Mouse (Mus musculus) midbrain, embryonic 16.5 days (tissue): ENCODE results near the gene Gpd1l. TPM values are rescaled to one million over a fixed set of nuclear protein-coding genes. Genes with fewer than 3 reads are reported as not detected.

Experiments
- ATAC-seq: fragments of 200-750 bp; cut with Nextera tagmentation; 2 replicates; pipeline ENCODE4 v1.8.0; 2017; ENCODE audit warnings: moderate TSS enrichment
- H3K27ac ChIP-seq: fragments of 300-500 bp; sonication (generic); 2 replicates; pipeline ENCODE4 v1.5.1; 2014; ENCODE audit warnings: mild to moderate bottlenecking, low read length, mixed read lengths
- H3K27me3 ChIP-seq: fragments of 300-500 bp; sonication (generic); 2 replicates; pipeline ENCODE4 v1.6.1; 2014; ENCODE audit warnings: low read depth, low read length, mixed read lengths; ENCODE audit not compliant: control insufficient read depth, insufficient read depth
- H3K36me3 ChIP-seq: fragments of 300-500 bp; sonication (generic); 2 replicates; pipeline ENCODE4 v1.6.1; 2014; ENCODE audit warnings: mild to moderate bottlenecking, low read length, moderate library complexity, mixed read lengths; ENCODE audit not compliant: control insufficient read depth, insufficient read depth
- H3K4me1 ChIP-seq: fragments of 300-500 bp; sonication (generic); 2 replicates; pipeline ENCODE4 v1.6.1; 2014; ENCODE audit warnings: mild to moderate bottlenecking, low read length, mixed read lengths; ENCODE audit not compliant: control insufficient read depth, insufficient read depth
- H3K4me2 ChIP-seq: fragments of 300-500 bp; sonication (generic); 2 replicates; pipeline ENCODE4 v1.6.1; 2014; ENCODE audit warnings: mild to moderate bottlenecking, low read length, mixed read lengths
- H3K4me3 ChIP-seq: fragments of 300-500 bp; sonication (generic); 2 replicates; pipeline ENCODE4 v1.5.1; 2014; ENCODE audit warnings: low read depth, mild to moderate bottlenecking, low read length, moderate library complexity, mixed read lengths
- H3K9ac ChIP-seq: fragments of 300-500 bp; sonication (generic); 2 replicates; pipeline ENCODE4 v1.6.1; 2014; ENCODE audit warnings: low read depth, low read length, mixed read lengths
- H3K9me3 ChIP-seq: fragments of 300-500 bp; sonication (generic); replicated peaks from 2 replicates; pipeline ENCODE4 v1.6.1; 2014; ENCODE audit warnings: mild to moderate bottlenecking, low read length, mixed read lengths; ENCODE audit not compliant: control insufficient read depth, poor library complexity, severe bottlenecking
- WGBS: fragments of 180-500 bp; shearing (Covaris S2); extraction: QIAGEN DNeasy Blood & Tissue Kit; methylation state at CpG from one replicate; pipeline ENCODE4 v1.1.7; 2014; 5-methylcytosine and 5-hydroxymethylcytosine counted together
- polyA plus RNA-seq: library from polyadenylated mRNA; unstranded; fragments of >200 nt; fragmentation: Nextera tagmentation; extraction: Ambion mirVana; gene quantifications from 2 replicates; pipeline ENCODE4 v1.2.1, GENCODE M21; 2015

Gpd1l gene
- polyA plus RNA-seq, 1 experiment from 2014 or later = 40.1 TPM

DNA sequence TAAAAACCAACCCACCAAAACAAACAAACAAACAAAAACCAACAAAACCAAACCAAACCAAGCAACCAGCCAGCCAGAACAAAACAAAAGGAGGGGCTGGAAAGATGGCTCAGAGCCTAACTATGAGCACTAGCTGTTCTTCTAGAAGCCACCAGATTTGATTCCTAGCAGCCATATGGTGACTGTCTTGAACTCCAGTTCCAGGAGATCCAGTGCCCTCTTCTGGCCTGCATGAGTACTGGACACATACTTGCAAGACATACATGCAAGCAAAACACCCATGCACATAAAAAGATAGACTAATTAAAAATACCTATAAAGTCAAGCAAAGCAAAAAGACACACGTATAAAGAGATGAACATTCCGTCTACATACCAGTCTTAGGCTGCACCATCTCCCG lies 46.1 kb downstream of the Gpd1l start:
- no peak for ATAC-seq
- no peaks in the 10 kb centered on the region for H3K36me3 ChIP-seq
- 89% methylated on average over 3 of the region's 3 CpGs for WGBS

DNA sequence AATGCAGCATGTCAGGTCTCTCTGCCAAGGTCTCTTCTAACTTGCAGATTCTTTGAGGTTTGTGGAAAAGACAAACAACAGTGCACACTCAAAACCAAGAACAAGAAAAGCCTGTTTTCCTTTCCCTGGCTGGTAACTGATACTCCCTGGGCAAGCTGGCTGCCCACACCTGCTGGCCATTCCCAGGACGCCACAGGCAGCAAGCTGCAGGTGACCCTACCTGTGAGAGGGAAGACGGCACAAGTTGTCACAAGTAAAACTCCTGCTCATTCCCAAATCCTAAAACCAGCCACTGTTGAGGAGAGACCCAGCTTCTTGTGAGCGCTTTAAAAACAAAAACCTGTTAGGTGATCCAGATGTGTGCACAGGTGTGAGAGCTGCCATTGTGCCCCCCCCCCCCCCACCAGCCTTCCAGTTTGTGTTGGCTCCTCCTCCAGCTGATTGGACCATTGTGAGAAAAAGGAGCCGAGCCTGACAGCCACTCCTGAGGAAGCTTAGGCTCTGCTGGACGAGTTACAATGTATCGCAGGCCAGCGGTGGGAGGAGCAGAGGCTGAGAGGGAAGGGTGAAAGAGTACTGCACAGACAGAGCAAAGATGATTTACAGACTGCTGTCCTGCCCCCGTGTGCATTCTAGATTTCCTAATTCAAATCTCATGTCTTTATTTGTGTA lies 47.7 kb downstream of the Gpd1l start:
- H3K27ac ChIP-seq = no peak overlapping the region
- H3K9ac ChIP-seq = no peak overlapping the region
- no peaks in the 10 kb centered on the region for H3K9me3 ChIP-seq
- H3K4me2 ChIP-seq = no peak overlapping the region
- H3K4me3 ChIP-seq = no peak overlapping the region
- ATAC-seq = no peak
- no peaks in the 10 kb centered on the region for H3K27me3 ChIP-seq
- H3K36me3 ChIP-seq = no peaks in the 10 kb centered on the region
- 30% methylated on average over 8 of the region's 8 CpGs for WGBS
- no peaks in the 10 kb centered on the region for H3K4me1 ChIP-seq

More for the DNA sequence above, 46.1 kb downstream of the Gpd1l start:
- H3K9ac ChIP-seq = no peak overlapping the region
- H3K9me3 ChIP-seq = no peaks in the 10 kb centered on the region
- no peak overlapping the region for H3K4me3 ChIP-seq
- H3K27ac ChIP-seq = no peak overlapping the region
- no peaks in the 10 kb centered on the region for H3K27me3 ChIP-seq
- no peak overlapping the region for H3K4me2 ChIP-seq
- no peaks in the 10 kb centered on the region for H3K4me1 ChIP-seq

DNA sequence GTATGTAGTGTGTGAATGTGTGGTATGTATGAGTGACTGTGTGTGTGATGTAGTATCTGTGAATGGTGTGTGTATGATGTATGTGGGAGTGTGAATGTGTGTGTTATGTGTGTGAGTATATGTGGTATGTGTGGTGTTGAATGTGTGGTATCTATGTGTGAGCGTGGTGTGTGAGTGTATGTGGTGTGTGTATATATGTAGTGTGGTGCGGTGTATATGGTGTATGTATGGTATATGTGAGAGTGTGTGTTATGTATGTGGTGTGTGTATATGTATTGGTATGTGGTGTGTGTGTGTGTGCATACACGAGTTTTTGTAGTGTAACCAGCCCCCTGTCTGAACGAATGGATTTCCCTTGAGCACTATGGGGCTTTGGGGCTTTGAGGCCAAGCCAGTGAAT lies 48.2 kb downstream of the Gpd1l start:
- Histone ChIP-seq H3K4me1 (no peaks in the 10 kb centered on the region), H3K4me3 (no peak overlapping the region), H3K9ac (no peak overlapping the region), H3K9me3 (no peaks in the 10 kb centered on the region), H3K36me3 (no peaks in the 10 kb centered on the region), H3K27me3 (no peaks in the 10 kb centered on the region), H3K27ac (no peak overlapping the region), H3K4me2 (no peak overlapping the region)
- WGBS = 80% methylated on average over 4 of the region's 4 CpGs
- ATAC-seq = no peak

- H3K27me3 ChIP-seq = no peaks in the 10 kb centered on the region
- no peak overlapping the region for H3K9ac ChIP-seq
- no peak for ATAC-seq
- H3K27ac ChIP-seq = no peak overlapping the region
- 66% methylated on average over 2 of the region's 2 CpGs for WGBS
- H3K36me3 ChIP-seq = no peaks in the 10 kb centered on the region
- H3K4me2 ChIP-seq = no peak overlapping the region
- H3K4me1 ChIP-seq = no peaks in the 10 kb centered on the region
- no peak overlapping the region for H3K4me3 ChIP-seq
- no peaks in the 10 kb centered on the region for H3K9me3 ChIP-seq
These were observed 51.8 kb downstream of the Gpd1l start for GRCm38 (mm10) chr9:114881977-114882376.

DNA sequence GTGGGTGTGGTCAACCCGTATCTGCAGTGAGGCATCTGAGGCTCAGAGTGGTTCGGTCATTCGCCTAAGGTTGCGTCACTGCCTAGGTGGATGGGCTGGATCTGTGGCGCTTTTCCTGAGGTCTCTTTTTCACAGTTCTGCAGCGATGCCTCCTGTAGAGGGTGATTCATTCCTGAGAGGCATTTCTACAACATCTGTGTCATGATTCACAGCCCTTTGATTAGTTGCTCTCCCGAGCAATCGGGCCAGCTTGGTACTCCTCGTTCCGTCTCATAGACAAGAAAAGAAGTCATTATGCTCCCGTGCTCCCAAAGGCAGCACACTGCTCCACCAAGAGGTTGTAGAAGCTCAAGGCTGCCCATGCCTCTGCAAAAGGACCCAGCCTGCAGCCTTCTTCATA lies 78.5 kb downstream of the Gpd1l start:
- Histone ChIP-seq H3K36me3 (no peaks in the 10 kb centered on the region), H3K4me3 (no peak overlapping the region), H3K4me1 (no peaks in the 10 kb centered on the region), H3K9me3 (no peaks in the 10 kb centered on the region), H3K27me3 (no peaks in the 10 kb centered on the region), H3K9ac (no peak overlapping the region), H3K4me2 (no peak overlapping the region), H3K27ac (no peak overlapping the region)
- ATAC-seq = no peak
- WGBS = 73% methylated on average over 11 of the region's 11 CpGs

GRCm38 (mm10) chr9:114854686-114855085 lies 79.1 kb downstream of the Gpd1l start:
- Histone ChIP-seq H3K9me3 (no peaks in the 10 kb centered on the region), H3K27ac (no peak overlapping the region), H3K4me2 (no peak overlapping the region), H3K27me3 (no peaks in the 10 kb centered on the region), H3K4me1 (no peaks in the 10 kb centered on the region), H3K4me3 (no peak overlapping the region), H3K9ac (no peak overlapping the region), H3K36me3 (no peaks in the 10 kb centered on the region)
- no peak for ATAC-seq
- WGBS = 72% methylated on average over 9 of the region's 9 CpGs

DNA sequence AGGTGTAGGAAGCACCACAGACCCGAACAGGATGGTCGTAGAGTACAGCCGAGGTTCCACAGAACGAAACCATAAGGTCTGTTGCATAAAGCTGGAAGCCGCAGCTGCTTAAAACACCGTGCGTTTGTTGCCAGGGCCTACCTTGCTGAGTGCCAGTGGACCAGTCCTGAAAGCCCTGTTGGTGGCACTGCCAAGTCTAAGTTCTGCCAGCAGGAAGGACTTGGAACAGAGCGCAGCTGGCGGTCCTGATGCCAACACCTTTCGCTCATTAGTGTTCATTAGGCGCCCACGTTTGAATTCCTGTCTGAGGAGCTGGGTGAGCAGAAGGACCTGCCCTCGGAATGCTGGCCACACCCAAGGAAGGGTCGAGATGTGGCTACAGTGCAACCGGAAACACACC lies 80.5 kb downstream of the Gpd1l start:
- no peak overlapping the region for H3K27ac ChIP-seq
- no peak overlapping the region for H3K4me2 ChIP-seq
- no peaks in the 10 kb centered on the region for H3K9me3 ChIP-seq
- H3K27me3 ChIP-seq = no peaks in the 10 kb centered on the region
- H3K4me3 ChIP-seq = no peak overlapping the region
- no peak overlapping the region for H3K9ac ChIP-seq
- no peaks in the 10 kb centered on the region for H3K4me1 ChIP-seq
- 85% methylated on average over 15 of the region's 15 CpGs for WGBS
- no peak for ATAC-seq
- H3K36me3 ChIP-seq = no peaks in the 10 kb centered on the region

- Histone ChIP-seq H3K27me3 (no peaks in the 10 kb centered on the region), H3K36me3 (no peaks in the 10 kb centered on the region), H3K27ac (no peak overlapping the region), H3K4me2 (no peak overlapping the region), H3K4me3 (no peak overlapping the region), H3K9me3 (no peaks in the 10 kb centered on the region), H3K9ac (no peak overlapping the region), H3K4me1 (no peaks in the 10 kb centered on the region)
- ATAC-seq = no peak
- 77% methylated on average over 8 of the region's 8 CpGs for WGBS
These were observed 82.2 kb downstream of the Gpd1l start for GRCm38 (mm10) chr9:114851419-114852190.
